Mouse (Mus musculus): ENCODE data around the gene Tyrobp.

Tyrobp gene

DNA sequence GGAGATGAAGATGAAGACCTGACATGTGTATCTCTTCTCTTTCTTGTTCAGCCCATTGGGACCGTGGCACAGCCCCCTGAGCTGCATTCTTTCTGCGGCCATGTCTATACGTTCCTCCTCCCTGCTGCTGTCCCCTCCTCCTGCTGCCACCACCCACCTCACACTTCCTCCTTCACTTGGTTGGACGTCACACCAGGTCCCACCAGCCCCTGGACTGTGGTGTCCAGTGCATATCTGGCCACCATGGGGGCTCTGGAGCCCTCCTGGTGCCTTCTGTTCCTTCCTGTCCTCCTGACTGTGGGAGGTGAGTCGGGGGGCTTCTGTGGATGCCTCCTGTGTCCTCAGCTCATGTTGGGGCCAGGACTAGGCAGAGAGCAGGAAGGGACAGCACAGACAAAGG, at the start of gene Tyrobp:
Tyrobp (plus strand) TSS at position 165 of the 400 bp plus-strand sequence.
- DNase-seq (ENCODE audit: inconsistent age in 2 of 2, low spot score in 1 of 2): peak in 1 of 2 experiments; percentile 47

DNA sequence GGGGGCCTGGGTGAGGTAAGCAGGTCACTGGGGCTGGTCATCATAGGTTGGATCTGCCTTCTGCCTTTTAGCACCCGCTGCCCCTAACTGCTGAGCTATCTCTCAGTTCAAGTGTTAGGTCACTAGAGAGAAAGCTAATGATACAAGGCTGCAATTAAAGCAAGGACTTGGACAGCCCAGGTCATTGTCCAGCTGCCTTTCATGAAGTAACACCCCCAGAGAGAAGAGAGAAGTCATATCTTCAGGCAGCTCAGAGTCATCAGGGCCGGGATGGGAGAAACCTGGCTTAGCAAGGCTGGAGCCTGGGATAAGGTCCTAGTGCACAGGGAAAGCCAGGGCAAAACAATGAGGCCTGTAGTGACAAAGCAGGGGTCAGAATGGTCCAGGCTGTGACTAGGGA, 46.1 kb upstream of the Tyrobp start:
- DNase-seq (ENCODE audit: inconsistent age in 2 of 2, low spot score in 1 of 2): no peak

GRCm38 (mm10) chr7:30373501-30373962, 40.0 kb upstream of the Tyrobp start:
- DNase-seq (ENCODE audit: inconsistent age in 2 of 2, low spot score in 1 of 2): peak; percentile 92 to 96

DNA sequence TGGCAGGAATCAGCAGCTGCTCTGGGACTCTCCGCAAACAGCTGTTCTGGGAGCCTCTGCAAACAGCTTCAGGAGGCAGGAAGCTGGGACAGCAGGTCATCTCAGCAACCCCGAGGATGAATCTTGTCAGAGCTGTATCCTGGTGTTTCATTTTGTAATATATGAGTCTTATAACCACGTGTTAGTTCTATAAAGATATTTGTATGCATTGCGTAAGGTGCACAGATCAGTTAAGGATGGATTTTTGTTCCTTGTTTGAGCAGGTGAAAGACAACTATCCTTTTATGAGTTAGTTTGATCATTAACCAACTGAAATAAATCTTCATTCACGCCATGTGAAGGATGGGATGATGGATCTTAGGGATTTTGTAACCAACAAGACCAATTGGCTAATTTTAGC, 33.5 kb upstream of the Tyrobp start:
- DNase-seq (ENCODE audit: inconsistent age in 2 of 2, low spot score in 1 of 2): no peak

DNA sequence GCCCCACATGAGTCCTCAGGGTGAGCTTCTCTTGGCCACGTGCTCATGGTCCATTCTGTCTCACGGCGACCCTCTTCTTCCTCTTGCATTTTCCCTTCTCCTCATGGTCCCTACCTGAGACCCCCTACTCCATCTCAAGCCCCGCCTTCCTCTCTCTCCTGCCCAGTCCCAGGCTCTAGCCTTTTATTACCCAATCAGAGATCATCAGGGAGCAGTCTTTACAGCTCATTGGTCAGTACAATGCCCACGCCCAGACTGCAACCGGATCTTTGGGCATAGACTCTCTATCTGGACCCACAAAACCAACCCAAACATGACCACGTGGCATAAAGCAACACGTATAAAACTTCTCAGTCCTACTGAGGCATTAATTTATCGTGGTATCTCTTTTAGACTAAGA, 29.5 kb upstream of the Tyrobp start:
- no peak for DNase-seq (ENCODE audit: inconsistent age in 2 of 2, low spot score in 1 of 2)

GRCm38 (mm10) chr7:30392746-30393520, 20.6 kb upstream of the Tyrobp start:
- DNase-seq (ENCODE audit: inconsistent age in 2 of 2, low spot score in 1 of 2): peak in 1 of 2 experiments; percentile 64

DNA sequence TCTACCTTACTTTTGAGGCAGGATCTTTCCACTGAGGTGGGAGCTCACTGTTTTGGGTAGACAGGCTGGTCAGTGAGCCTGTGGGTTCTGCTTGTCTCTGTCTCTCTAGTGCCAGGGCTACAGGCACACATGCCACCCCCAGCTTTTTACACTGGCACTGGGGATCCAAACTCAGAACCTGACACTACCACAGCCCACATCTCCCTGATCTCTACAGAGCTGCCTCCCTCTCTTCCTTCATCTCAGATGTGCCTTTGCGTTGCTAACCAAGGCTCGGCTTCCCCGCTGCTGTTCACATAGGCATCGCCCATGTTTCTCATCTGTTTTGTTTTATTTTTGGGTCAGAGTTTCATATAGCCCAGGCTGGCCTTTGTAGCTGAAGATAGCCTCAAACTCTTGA, 19.9 kb upstream of the Tyrobp start:
- DNase-seq (ENCODE audit: inconsistent age in 2 of 2, low spot score in 1 of 2): no peak

DNA sequence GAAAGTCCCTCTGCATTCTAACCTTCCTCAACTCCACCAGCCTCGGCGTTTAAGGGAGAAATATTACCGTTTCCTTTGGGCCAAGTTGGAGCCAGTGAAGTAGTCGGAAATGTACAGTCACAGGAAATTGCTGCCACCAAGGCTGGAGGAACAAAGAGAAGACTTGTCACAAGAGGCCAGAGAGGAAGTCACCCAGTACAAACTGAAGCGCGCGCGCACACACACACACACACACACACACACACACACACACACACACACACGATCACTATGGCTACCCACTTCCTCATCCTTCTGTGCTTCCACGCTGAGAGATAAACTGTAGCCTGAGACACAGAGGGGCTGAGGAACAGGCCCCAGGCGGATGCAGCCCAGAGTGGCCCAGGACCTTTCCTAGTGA, 19.2 kb upstream of the Tyrobp start:
- DNase-seq (ENCODE audit: inconsistent age in 2 of 2, low spot score in 1 of 2): peak; percentile 56 to 84

- peak in 1 of 2 experiments; percentile 64 for DNase-seq (ENCODE audit: inconsistent age in 2 of 2, low spot score in 1 of 2)
Measured at GRCm38 (mm10) chr7:30394871-30395270, 18.7 kb upstream of the Tyrobp start.

GRCm38 (mm10) chr7:30399671-30400070, 13.9 kb upstream of the Tyrobp start:
- DNase-seq (ENCODE audit: inconsistent age in 2 of 2, low spot score in 1 of 2): no peak

DNA sequence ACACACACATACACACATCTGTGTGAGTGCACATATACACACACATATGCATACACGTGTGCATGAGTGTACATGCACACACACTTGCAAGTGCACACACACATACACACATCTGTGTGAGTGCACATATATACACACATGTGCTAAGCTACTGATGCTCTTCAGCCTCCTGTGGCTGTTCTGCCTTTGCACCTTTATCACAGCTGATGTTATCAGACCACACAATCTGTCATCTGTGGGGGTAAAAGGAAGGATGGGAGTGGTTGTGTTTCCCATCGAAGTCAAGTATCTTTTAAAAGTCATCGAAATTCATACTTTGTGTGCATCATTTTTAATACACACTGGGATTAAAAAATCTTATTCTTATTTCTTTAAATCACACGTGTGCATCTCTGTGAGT, 11.2 kb upstream of the Tyrobp start:
- DNase-seq (ENCODE audit: inconsistent age in 2 of 2, low spot score in 1 of 2): no peak

GRCm38 (mm10) chr7:30408639-30409038, 4.9 kb upstream of the Tyrobp start:
- no peak for DNase-seq (ENCODE audit: inconsistent age in 2 of 2, low spot score in 1 of 2)

- DNase-seq (ENCODE audit: inconsistent age in 2 of 2, low spot score in 1 of 2): no peak
Measured at GRCm38 (mm10) chr7:30409789-30410188, 3.8 kb upstream of the Tyrobp start.

GRCm38 (mm10) chr7:30411023-30411422, 2.5 kb upstream of the Tyrobp start:
- no peak for DNase-seq (ENCODE audit: inconsistent age in 2 of 2, low spot score in 1 of 2)

DNA sequence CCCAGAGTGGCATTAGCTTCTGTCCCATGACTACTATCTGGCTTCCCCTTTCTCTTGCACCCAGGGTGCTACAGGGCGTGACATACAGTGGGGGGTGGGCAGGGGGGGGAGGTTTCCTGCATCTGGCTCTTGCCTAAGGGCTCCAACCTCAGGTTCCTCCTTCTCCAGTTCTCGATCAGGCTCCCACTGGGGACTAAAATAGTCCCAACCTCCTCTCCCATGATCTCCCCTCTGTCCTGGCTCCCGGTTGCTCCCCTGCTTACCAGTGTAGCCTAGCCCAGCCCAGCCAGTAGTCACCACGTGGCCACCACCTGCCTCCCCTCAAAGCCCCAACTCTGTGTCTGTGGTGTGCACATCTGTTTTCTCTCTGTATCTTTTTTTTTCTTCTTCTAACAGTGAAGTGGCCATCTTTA, 819 bp upstream of the Tyrobp start:
- peak in 1 of 2 experiments; percentile 38 for DNase-seq (ENCODE audit: inconsistent age in 2 of 2, low spot score in 1 of 2)

DNA sequence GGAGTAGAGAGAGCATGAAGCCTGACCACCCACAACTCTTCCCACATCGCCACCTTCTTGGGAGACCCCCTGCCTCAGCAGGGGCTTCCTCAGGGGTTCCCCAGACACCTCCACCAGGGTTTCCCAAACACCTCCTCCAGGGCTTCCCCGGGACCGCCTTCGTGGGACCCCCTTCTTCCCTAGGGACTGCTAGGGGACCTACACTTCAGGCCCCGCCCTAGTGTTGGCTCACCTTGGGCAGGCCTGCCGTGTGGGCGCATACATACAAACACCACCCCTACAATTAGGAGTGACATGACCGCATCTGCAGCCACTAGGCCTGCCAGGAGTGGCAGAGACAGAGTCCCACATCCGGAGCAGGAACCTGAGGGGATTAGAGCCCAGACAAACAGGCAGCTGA, 4.3 kb downstream of the Tyrobp start:
- peak in 1 of 2 experiments; percentile 35 for DNase-seq (ENCODE audit: inconsistent age in 2 of 2, low spot score in 1 of 2)

DNA sequence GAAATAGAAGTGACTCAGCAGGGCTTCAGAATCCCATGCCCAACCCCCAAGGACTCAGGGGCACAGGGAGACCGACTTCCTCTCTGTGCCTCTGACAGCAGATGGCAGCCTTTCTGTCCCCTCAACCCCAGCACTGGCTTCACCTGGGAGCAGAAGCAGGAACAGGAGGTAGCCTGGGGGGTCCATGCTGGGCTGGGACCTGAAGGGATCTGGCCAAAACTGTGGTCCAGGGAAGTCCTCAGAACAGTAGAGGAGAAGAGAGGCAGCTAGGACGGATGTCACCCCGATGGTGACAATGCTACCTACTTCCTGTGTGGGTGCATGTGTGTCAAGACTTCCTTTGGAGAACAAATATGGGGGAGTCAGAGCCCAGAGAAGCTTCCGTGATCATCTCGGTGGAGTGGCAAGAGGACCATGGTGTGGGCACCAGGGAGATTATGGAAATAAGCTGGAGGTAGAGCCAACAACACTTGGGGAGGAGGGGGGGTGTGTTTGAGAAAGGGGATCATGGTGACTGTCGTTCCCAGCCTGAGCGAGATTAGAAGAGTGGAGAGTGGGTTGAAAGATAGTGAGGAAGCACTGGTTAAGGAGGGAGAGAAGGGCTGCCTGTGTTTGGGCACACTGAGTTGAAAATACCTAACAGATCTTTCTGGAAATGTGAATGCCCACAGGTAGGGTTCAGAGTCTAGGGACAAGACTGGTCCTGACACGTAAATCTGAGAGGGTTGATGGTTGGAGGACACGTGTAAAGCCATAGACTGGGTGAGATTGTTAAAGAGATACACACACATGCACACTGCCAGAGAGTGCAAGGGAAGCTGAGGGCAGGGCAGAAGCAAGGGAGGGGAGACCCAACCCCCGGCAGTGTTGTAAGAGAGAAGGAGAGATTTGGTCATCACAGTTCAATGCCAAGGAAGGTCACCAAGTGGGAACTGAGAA, 6.3 kb downstream of the Tyrobp start, which contains the start of gene Hcst:
Hcst (minus strand) TSS at position 294 of the 939 bp plus-strand sequence.
- peak in 1 of 2 experiments; percentile 58 for DNase-seq (ENCODE audit: inconsistent age in 2 of 2, low spot score in 1 of 2)

GRCm38 (mm10) chr7:30420673-30421072, 7.1 kb downstream of the Tyrobp start:
- DNase-seq (ENCODE audit: inconsistent age in 2 of 2, low spot score in 1 of 2): no peak

DNA sequence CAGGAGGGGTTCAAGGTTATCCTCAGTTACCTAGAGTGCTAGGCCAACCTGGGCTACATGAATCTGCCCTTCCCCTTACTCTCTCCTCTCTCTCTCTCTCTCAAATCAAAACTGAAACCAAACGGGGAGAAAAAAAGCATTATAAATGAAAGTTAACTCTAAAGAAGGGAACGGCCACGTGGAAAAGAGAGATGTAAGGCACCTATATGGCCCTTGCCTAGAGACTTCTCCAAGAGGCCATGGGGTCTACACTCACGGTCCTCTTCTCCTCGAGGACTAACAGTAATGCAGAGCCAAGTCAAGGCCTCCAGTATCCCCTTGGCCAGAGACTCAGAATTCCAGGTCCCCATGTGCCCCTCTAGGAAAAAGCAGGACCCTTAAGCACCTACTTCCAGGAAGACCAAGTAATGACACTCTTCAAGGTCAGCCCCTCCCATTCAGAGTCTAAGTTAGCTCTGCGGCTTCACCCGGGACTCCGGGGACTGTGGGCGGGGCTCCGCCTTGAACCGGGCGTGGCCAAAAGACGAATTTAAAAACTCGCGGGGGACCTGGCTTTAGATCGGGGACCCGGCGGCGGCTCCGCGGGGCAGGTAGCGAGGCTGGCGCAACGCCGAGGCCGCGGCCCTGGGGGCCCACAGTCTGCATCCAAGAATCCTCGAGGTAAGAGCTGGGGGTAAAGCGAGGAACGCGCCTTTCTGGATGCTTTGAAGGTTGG, 7.8 kb downstream of the Tyrobp start, which contains the start of gene Nfkbid:
Nfkbid (plus strand) TSS at position 558 of the 715 bp plus-strand sequence.
- peak; percentile 85 to 95 for DNase-seq (ENCODE audit: inconsistent age in 2 of 2, low spot score in 1 of 2)

DNA sequence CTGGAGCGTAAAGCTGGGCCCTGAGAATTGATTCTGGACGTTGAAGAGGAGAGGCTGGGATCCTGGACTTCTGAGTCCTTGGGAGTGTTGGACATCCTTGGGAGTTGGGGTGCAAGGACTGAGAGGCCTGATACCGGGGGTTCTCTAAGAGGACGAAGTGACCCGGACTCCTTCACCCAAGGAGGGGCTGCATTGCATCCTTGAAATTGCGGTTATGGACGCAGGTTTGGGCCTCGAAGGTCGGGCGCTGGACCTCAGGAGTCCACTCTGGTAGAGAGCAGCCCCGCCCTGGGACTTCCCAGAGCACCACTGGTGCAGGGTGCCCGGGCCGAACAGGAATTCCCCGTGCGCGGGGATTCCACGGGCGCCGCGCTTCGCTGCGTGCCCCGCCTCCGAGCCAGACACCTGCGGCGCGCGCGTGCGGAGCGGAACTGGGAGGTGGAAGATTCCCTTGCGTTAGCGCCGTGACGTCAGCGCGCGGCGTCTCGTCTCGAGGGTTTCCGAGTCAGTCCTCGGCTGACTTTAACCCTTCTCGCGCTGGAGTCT, 8.4 kb downstream of the Tyrobp start:
- DNase-seq (ENCODE audit: inconsistent age in 2 of 2, low spot score in 1 of 2): peak; percentile 91 to 96

GRCm38 (mm10) chr7:30422560-30422959, 9.0 kb downstream of the Tyrobp start:
- DNase-seq (ENCODE audit: inconsistent age in 2 of 2, low spot score in 1 of 2): no peak

Measured in adrenal gland, adult (tissue).